Mouse (Mus musculus) large intestine, adult 2 months (tissue): ENCODE results near the gene Atrnl1. TPM values are rescaled to one million over a fixed set of nuclear protein-coding genes. Genes with fewer than 3 reads are reported as not detected.

Experiments used
- DNase-seq: peaks from one replicate; pipeline ENCODE4 v3.0.0-alpha.2; 2012; ENCODE audit warnings: low read depth, low spot score
- WGBS: fragments of 180-500 bp; shearing (Covaris S2); methylation state at CpG from one replicate; pipeline ENCODE4 v1.1.7; 2018; 5-methylcytosine and 5-hydroxymethylcytosine counted together
- polyA plus RNA-seq: library from polyadenylated mRNA; depleted of rRNA; stranded (reverse); fragments of >200 nt; gene quantifications from 2 replicates; pipeline ENCODE4 v1.2.3, GENCODE M21; 2012; rRNA removed

Gene Atrnl1
- polyA plus RNA-seq, 1 experiment: 6.8 TPM

DNA sequence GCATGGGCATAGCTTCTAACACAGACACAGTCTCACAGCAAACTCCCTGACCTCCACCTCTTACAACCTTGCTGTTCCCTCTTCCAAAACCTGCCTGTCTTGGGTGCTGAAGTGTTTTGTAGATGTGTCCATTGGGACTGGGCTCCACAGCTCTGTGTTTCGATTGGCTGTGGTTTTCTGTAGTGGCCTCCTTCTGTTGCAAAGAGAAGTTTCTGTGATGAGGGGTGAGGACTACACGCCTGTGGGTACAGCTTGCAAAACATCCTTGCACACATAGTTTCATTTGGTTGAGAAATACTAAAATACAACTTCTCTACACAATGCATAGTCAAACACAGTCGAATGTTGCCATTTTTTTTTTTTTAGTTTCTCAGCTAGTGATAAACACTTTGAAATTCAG lies 512.8 kb downstream of the Atrnl1 start:
- 83% methylated on average over 3 of the region's 3 CpGs for WGBS
- DNase-seq: no peak

DNA sequence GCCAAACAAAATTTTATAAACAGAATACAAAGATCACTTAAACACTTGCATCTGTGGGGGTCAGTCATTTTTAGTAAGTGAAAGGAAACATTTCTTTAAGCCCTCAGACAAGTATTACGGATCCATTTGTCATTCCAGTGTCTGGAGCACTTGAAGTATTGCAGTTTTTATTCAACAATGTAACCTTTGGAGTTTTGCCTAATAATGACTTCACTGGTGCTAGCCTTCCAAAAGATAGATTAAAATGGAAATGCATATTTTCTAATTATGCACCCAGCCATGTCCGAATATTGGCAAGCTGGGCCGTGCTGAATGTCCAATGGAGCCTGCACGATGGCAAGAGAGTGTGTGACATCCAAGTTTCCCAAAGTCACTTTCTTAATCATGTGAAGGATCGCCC lies 513.7 kb downstream of the Atrnl1 start:
- DNase-seq: no peak
- 68% methylated on average over 5 of the region's 5 CpGs for WGBS

DNA sequence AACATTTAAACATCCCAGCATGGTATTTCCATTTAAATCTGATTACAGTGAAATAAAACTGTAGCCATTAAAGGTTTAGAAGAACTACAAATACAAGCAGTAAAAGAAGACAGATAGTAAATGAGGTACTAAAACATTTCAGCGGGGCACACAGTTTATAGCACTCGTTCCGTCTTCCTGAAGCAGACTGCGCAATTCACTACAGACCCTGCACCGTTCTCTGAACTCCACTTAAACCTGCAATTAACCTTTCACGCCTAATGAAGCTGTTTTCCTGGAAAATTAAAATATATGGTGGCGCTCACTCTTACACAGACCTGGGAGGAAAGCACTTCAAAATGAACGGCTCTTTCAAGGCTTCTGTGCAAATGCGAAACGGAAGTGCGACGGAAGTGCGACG lies 514.2 kb downstream of the Atrnl1 start:
- WGBS: 69% methylated on average over 14 of the region's 14 CpGs
- DNase-seq: no peak

DNA sequence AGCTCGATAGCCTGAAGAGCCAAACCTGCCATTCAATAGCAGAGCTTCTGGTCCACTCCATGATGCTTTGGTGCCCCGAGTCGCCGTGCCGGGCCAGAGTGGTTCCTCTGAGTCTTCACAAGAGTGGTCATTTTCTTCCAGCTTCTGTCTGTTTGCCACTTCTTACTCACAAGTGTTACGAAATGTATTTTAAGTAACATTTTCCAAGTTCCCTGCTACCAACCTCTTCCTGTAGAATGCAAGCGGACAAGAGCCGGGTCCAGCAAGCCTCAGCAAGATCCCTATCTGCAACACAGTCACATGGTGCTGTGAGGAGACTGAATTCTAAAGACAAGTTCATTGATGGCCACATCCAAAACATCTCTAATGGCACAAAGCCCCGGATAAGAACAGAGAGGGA lies 521.1 kb downstream of the Atrnl1 start:
- WGBS: 90% methylated on average over 9 of the region's 9 CpGs
- no peak for DNase-seq

DNA sequence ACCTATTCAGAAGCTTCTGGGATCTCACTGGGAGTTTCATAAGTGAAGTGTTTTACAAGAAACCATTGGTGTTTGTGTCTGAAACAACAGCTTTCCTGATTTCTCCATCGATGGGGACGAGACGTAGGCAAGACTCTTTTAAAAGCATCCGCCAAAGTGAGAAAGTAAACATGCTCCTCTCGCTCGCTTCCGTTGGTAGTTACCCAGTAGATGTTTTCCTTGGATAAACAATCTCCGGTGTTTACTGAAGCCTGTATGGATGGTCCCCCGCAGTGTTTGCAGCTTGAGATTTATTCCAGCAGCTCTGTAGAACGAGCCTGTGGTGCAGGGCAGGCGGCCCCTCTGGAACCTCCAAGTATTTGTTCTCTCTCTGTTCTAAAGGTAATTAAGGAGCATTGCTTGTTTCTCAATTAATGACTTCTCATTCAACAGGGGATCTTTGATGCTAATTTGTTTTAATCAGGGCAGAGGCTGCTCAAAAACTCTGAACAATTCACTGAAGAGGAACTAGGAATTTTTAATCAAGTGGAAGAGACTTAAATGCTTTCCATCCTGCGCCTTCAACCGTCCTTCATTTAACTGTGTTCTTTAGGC lies 529.5 kb downstream of the Atrnl1 start:
- 28% methylated on average over 13 of the region's 13 CpGs for WGBS

DNA sequence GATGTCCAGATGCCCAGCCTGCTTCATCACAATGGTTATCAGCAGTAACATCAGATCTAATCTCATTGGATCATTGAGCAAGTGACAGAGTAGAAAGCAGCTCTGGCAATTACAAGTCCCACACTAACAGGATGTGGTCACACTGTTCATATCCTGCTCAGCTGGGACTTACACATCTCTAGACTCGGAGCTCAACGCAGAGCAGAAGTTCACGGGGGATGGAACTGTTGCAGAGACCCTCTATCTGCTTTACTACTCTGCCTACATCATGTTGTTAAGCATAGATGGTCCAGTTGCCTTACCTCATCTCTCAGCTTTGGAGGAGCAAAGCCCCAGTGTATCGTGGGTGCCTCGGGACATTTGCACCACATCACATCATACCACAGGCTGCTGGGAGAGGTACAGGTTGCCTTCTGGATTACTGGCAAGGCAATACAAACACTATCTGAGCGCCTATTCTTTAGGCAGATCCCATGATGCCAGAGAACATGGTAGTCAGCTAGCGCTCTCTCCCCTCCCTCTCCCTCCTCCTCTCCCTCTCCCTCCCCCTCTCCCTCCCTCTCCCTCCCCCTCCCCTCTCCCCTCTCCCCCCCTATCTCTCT lies 533.1 kb downstream of the Atrnl1 start:
- DNase-seq: no peak
- 88% methylated on average over 7 of the region's 7 CpGs for WGBS

More for the DNA sequence above, 529.5 kb downstream of the Atrnl1 start:
- DNase-seq: no peak

DNA sequence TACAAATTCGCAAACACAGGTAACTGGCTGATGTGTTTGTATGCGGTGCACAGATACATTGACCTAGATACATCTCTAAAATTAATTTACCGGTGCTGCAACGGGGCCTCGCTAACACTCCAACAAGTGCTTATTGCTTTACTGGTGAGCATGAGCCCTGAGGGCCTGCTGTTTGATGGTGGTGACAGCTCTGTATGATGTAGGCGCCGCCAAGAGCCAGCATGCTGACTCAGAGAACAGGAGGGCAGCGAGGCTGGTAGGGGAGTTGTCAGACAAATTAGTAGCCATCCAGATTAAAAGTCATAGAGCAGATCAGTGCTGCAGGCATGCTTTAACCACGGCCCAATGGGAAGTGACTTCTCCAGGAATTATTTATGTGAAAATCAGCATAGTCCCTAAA lies 534.7 kb downstream of the Atrnl1 start:
- 87% methylated on average over 9 of the region's 9 CpGs for WGBS

DNA sequence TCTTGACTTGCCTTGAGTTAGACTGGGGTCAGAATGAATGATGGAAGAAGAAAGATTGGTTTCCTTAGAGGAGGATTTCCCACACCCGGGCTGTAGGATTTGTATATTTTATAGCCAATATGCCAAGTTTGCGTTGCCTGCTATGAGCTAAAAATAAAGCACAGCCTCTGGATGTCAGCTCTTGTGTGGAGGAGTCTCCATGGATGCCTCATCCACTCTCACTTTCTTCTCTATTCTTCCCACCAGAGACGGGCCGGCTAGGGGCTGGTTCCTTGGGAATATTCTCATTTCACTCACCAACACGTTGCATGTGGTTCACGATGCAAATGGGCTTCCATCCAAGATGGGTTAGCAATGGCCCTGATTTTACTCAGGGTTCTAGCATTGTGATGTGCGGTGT lies 540.4 kb downstream of the Atrnl1 start:
- no peak for DNase-seq
- WGBS: 85% methylated on average over 7 of the region's 7 CpGs

More for the DNA sequence above, 534.7 kb downstream of the Atrnl1 start:
- no peak for DNase-seq

DNA sequence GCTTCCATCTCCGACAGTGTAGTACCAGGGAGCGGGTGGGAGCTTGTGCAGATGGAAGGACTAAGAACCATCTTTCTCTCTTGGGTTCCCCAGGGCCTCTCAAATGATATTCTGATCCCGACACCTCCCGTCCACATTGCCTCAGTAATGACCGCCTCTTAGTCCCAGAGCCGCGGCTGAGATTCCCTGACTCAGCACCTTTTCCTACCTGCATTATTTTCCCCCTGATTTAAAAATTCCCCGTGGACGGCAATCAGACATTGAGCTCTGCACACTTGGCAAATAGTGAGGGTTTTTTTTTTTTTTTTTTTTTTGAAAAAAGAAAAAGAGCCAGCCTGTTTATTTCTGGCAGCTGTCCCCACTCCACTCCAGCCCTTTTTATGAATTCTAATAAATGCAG lies 550.7 kb downstream of the Atrnl1 start:
- WGBS: 79% methylated on average over 9 of the region's 9 CpGs
- no peak for DNase-seq

DNA sequence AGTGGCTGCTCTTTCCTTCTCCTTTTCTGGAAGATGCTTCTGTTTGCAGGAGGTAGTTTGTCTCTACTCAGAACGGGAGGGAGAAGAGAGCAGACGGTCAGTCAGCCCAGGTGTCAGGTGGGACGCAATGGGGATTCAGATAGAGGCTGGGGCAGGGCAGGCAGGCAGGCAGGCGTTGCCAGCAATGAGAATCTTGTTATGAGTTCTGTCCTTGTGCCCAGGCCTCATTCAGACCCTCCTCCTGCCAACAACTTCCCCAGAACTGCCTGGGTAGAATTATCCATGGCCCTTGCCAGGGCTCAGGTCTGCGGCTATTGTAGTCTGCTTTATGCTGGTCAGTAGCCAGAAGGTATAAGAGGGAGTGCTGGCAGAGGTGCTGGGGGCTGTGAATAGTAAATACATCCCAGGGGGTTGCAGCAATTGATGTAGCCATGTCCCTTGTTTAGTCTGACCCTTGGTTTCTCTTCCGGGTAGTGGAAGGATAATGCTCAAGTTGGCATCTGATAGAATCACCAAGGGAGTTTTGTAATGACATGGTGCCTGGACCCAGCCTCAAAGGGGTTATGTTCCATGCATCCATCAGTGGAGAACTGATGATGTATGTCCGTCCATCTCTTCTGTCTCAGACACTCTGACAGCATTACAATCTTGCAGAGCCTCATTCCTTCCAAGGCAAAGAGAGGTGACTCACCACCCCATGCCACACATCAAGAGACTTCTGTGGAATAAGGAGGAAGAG lies 554.2 kb downstream of the Atrnl1 start:
- WGBS: 68% methylated on average over 7 of the region's 7 CpGs

DNA sequence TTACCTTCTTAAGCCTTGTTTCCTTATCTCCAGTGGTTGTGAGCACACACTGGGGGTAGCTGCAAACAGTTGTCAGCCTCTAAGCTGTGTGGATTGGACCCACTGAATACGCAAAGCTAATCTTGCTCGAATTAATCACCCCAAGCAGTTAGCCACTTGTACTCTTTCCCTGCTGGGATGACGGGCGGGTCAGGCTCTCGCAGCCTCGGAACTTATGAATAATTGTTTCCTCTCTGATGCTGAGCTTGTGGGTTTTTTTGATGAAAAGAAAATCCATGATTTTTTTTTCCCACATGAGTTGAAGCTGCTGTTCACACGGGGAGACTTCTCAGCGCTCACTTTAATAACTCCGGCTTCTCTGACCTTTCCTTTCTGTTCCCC lies 554.8 kb downstream of the Atrnl1 start:
- no peak for DNase-seq
- 41% methylated on average over 9 of the region's 9 CpGs for WGBS

More for the DNA sequence above, 554.2 kb downstream of the Atrnl1 start:
- DNase-seq: no peak

DNA sequence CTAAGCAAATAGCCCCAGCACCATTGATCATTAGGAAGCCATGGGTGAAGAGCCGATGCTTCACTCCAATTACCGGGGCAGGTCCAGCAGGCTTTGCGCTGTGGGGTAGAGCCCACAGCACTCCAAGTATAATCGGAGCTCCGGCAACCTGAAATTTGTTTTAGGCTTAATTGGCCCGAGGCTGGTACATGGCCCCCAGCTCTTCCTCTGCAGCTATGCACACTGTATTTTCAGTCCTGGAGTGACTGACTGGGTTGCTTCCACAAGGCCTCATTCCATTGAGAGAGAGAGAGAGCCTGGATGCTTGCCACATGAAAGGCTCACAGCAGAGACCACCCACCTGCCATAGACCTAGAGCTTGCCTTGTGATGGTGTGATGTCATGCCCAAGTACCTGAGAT lies 555.3 kb downstream of the Atrnl1 start:
- no peak for DNase-seq
- WGBS: 50% methylated on average over 6 of the region's 6 CpGs

DNA sequence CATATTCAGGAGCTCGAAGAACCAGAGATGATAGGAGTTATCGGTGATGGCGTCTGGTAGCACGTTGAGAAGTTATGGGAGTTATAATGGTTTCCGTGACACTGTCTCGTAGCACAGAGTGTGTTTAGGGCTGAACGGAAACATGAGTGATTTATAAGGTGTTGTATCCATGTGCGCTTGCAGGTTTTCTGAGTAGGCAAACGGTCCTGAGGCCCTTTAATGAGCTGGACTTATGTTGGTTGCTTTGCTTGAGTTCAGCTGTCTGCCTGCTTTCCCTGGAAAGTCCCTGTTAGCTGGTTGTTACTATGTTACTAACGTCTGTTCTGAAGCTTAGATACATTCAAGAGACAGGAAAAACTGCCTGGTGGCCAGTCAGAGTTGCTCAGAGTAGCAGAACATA lies 567.6 kb downstream of the Atrnl1 start:
- DNase-seq: no peak
- 59% methylated on average over 10 of the region's 10 CpGs for WGBS

DNA sequence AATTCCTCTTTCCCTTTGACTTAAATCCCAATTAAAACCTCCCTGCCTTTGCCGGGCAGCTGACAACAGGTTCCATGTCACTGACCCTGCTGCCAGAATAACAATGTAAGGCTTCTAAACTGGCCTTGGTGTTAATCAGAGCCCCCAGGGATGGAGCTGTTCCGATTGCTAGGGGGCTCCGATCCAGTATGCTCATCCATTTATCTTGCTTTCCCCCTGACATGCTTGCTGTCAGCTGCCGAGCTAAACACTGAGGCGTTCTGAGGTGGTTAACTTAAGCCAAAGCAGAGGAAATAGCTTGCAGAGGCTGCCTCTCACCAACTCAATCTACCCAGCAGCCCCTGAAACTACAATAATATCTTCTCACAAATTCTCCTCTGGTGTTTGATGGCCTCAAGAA lies 569.9 kb downstream of the Atrnl1 start:
- WGBS: 45% methylated on average over 5 of the region's 5 CpGs
- no peak for DNase-seq

Other genes with a start within 250 kb of the Atrnl1 start
- 3.5 and 4.1 TPM in 2 replicates for gene Trub1, start 158.1 kb upstream of the Atrnl1 start, polyA plus RNA-seq